ENCODE assay signal across 28 mouse cellular contexts in genomic region chr3:101129090-101129489, GRCm38 (mm10). TPM values are rescaled to one million over a fixed set of nuclear protein-coding genes. Genes with fewer than 3 reads are reported as not detected.
DNase-seq lines count a peak whose midpoint lies in the region; ATAC-seq and TF ChIP-seq lines count a peak whose summit lies in the region.
"Had no signal": no experiment of that assay in that cellular context is flagged by ENCODE, and none has a peak within 500 bp of the region (broad histone marks: within the 10 kb centered on the region; RNA-seq: fewer than 3 reads in every experiment).

No protein-coding gene starts in this region.

- H3K27ac ChIP-seq in kidney, embryonic 15.5 days, result no peak overlapping the region
- no peak overlapping the region for H3K27ac ChIP-seq in embryonic facial prominence, embryonic 14.5 days (replicated peaks; ENCODE audit: low read depth, low read length)
- no peak overlapping the region for H3K27ac ChIP-seq in liver, embryonic 14.5 days
- H3K27ac ChIP-seq in forebrain, embryonic 11.5 days (ENCODE audit: low read depth, low read length), result no peak overlapping the region
- no peak overlapping the region for H3K27ac ChIP-seq in midbrain, embryonic 13.5 days
- H3K27ac ChIP-seq: heart, embryonic 15.5 days; macrophage; midbrain, embryonic 10.5 days had no signal

- no peak for TF ChIP-seq EP300 in liver, embryonic 14.5 days (IDR thresholded peaks at IDR 0.05; ENCODE audit: low read depth)

- no peaks in the 10 kb centered on the region; the same call in 1 of the 2 replicates for H3K27me3 ChIP-seq in kidney, embryonic 15.5 days
- H3K27me3 ChIP-seq in embryonic facial prominence, embryonic 14.5 days (replicated peaks; ENCODE audit: control insufficient read depth, insufficient read depth, low read length), result no peaks in the 10 kb centered on the region
- H3K27me3 ChIP-seq in liver, embryonic 14.5 days (ENCODE audit: control insufficient read depth, insufficient read depth, low read length), result no peaks in the 10 kb centered on the region
- H3K27me3 ChIP-seq in forebrain, embryonic 11.5 days (ENCODE audit: control insufficient read depth, insufficient read depth, low read length), result no peaks in the 10 kb centered on the region
- 0 out of 2 replicates have a peak, but pooled peaks cover 3% of the 10 kb centered on the region for H3K27me3 ChIP-seq in midbrain, embryonic 13.5 days
- H3K27me3 ChIP-seq: heart, embryonic 15.5 days had no signal

- DNase-seq in kidney, postnatal 10 days, result peak; percentile 2
- peak; percentile 45 for DNase-seq in ZHBTc4 (ENCODE audit: low read depth, low spot score)
- DNase-seq in embryonic facial prominence, embryonic 14.5 days (ENCODE audit: low spot score), result no peak
- DNase-seq in liver, embryonic 14.5 days (ENCODE audit: low read depth in 3 of 3, low spot score in 3 of 3), result no peak
- no peak for DNase-seq in forebrain, embryonic 11.5 days (ENCODE audit: low spot score)
- no peak for DNase-seq in kidney, postnatal 36 days
- DNase-seq: adrenal gland, adult 8-10 months; cerebellum, adult 8-10 months; cerebellum, postnatal 25 days; gastrocnemius, postnatal 10 days; kidney, adult 8-10 months; kidney, postnatal 25 days; lung, adult 2 months; lung, postnatal 10 days; retina, postnatal 1 day; right cerebral cortex, postnatal 14 days; thymus, postnatal 4 days had no signal

- H3K4me1 ChIP-seq in kidney, embryonic 15.5 days, result peaks cover 12% of the 10 kb centered on the region
- peaks cover 12% of the 10 kb centered on the region for H3K4me1 ChIP-seq in embryonic facial prominence, embryonic 14.5 days (ENCODE audit: control insufficient read depth, insufficient read depth, low read length)
- H3K4me1 ChIP-seq in liver, embryonic 14.5 days (replicated peaks; ENCODE audit: control insufficient read depth in 2 of 2, insufficient read depth in 2 of 2, low read length in 1 of 2), result 0 out of 4 replicates have a peak, but pooled peaks cover 0 to 5% of the 10 kb centered on the region in 2 experiments
- no peaks in the 10 kb centered on the region; the same call in 1 of the 2 replicates for H3K4me1 ChIP-seq in forebrain, embryonic 11.5 days (replicated peaks; ENCODE audit: control insufficient read depth, insufficient read depth, low read length)
- no peaks in the 10 kb centered on the region; the same call in 1 of the 2 replicates for H3K4me1 ChIP-seq in midbrain, embryonic 13.5 days (replicated peaks)

- no peak for TF ChIP-seq CTCF in liver, embryonic 14.5 days (IDR thresholded peaks at IDR 0.05; ENCODE audit: low read depth)

- H3K4me3 ChIP-seq in kidney, embryonic 15.5 days (replicated peaks), result no peak overlapping the region
- H3K4me3 ChIP-seq in embryonic facial prominence, embryonic 14.5 days (ENCODE audit: low read depth, low read length), result no peak overlapping the region
- H3K4me3 ChIP-seq in liver, embryonic 14.5 days (ENCODE audit: insufficient read depth in 1 of 2, low read depth in 2 of 2, low read length in 2 of 2), result no peak overlapping the region
- no peak overlapping the region for H3K4me3 ChIP-seq in forebrain, embryonic 11.5 days (ENCODE audit: low read depth, low read length)
- H3K4me3 ChIP-seq in midbrain, embryonic 13.5 days (replicated peaks), result no peak overlapping the region
- H3K4me3 ChIP-seq: forebrain, embryonic 10.5 days; heart, embryonic 10.5 days; heart, embryonic 15.5 days; midbrain, embryonic 10.5 days had no signal

- no peak overlapping the region for H3K9ac ChIP-seq in kidney, embryonic 15.5 days
- H3K9ac ChIP-seq in embryonic facial prominence, embryonic 14.5 days (ENCODE audit: low read depth, low read length), result no peak overlapping the region
- H3K9ac ChIP-seq in liver, embryonic 14.5 days (replicated peaks), result no peak overlapping the region
- no peak overlapping the region for H3K9ac ChIP-seq in forebrain, embryonic 11.5 days (ENCODE audit: low read length)
- H3K9ac ChIP-seq in midbrain, embryonic 13.5 days (replicated peaks), result no peak overlapping the region
- H3K9ac ChIP-seq: heart, embryonic 15.5 days had no signal

- no peaks in the 10 kb centered on the region for H3K36me3 ChIP-seq in kidney, embryonic 15.5 days
- no peaks in the 10 kb centered on the region for H3K36me3 ChIP-seq in embryonic facial prominence, embryonic 14.5 days (ENCODE audit: control insufficient read depth, insufficient read depth, low read length)
- H3K36me3 ChIP-seq in liver, embryonic 14.5 days (replicated peaks; ENCODE audit: control insufficient read depth, insufficient read depth, low read depth), result no peaks in the 10 kb centered on the region
- no peaks in the 10 kb centered on the region for H3K36me3 ChIP-seq in forebrain, embryonic 11.5 days (ENCODE audit: control insufficient read depth, insufficient read depth, low read length)
- H3K36me3 ChIP-seq in midbrain, embryonic 13.5 days, result no peaks in the 10 kb centered on the region
- H3K36me3 ChIP-seq: forebrain, embryonic 10.5 days; heart, embryonic 10.5 days; heart, embryonic 15.5 days; midbrain, embryonic 10.5 days had no signal

- ATAC-seq in kidney, embryonic 15.5 days (replicated peaks; ENCODE audit: low FRiP score), result no peak
- ATAC-seq in embryonic facial prominence, embryonic 14.5 days (ENCODE audit: low read depth), result 0 out of 2 replicates have a peak, but pooled peaks have one; percentile 44
- ATAC-seq in liver, embryonic 14.5 days (ENCODE audit: insufficient read depth), result peak; percentile 33; the same call in 1 of the 2 replicates
- no peak for ATAC-seq in forebrain, embryonic 11.5 days (replicated peaks; ENCODE audit: low FRiP score)
- ATAC-seq in midbrain, embryonic 13.5 days, result no peak
- ATAC-seq: CD4-positive, CD25-positive, alpha-beta regulatory T cell, adult 4 months; hindbrain, embryonic 16.5 days; intestine, embryonic 16.5 days; midbrain, embryonic 16.5 days had no signal

- H3K4me2 ChIP-seq in kidney, embryonic 15.5 days, result no peak overlapping the region
- no peak overlapping the region for H3K4me2 ChIP-seq in embryonic facial prominence, embryonic 14.5 days (ENCODE audit: low read depth, low read length)
- no peak overlapping the region for H3K4me2 ChIP-seq in liver, embryonic 14.5 days (ENCODE audit: low read depth)
- H3K4me2 ChIP-seq in forebrain, embryonic 11.5 days (ENCODE audit: low read depth, low read length, severe bottlenecking), result no peak overlapping the region
- no peak overlapping the region for H3K4me2 ChIP-seq in midbrain, embryonic 13.5 days (replicated peaks)
- H3K4me2 ChIP-seq: heart, embryonic 15.5 days had no signal

- no peaks in the 10 kb centered on the region for H3K9me3 ChIP-seq in kidney, embryonic 15.5 days (replicated peaks)
- H3K9me3 ChIP-seq in embryonic facial prominence, embryonic 14.5 days (ENCODE audit: control insufficient read depth, low read length), result no peaks in the 10 kb centered on the region
- H3K9me3 ChIP-seq in liver, embryonic 14.5 days (ENCODE audit: control insufficient read depth, low read length), result no peaks in the 10 kb centered on the region
- H3K9me3 ChIP-seq in forebrain, embryonic 11.5 days (ENCODE audit: control insufficient read depth, low read length), result no peaks in the 10 kb centered on the region
- no peaks in the 10 kb centered on the region for H3K9me3 ChIP-seq in midbrain, embryonic 13.5 days
- H3K9me3 ChIP-seq: forebrain, embryonic 10.5 days; heart, embryonic 10.5 days; heart, embryonic 15.5 days; midbrain, embryonic 10.5 days had no signal

RNA-seq across cellular contexts. Expression of gene Ptgfrn, which starts 19.0 kb away (rescaled TPM):
- polyA plus RNA-seq in kidney, embryonic 15.5 days (2015; fragmentation: Nextera tagmentation; extraction: Ambion mirVana), result 2.8 and 2.9 TPM in 2 replicates
- 9.7 and 10.2 TPM in 2 replicates for polyA plus RNA-seq in embryonic facial prominence, embryonic 14.5 days (2014; fragmentation: Nextera tagmentation; extraction: Ambion mirVana)
- polyA plus RNA-seq in liver, embryonic 14.5 days (2012; rRNA removed), result 0.96 and 1.2 TPM in 2 replicates
- polyA plus RNA-seq in liver, embryonic 14.5 days (2014; fragmentation: Nextera tagmentation; extraction: Ambion mirVana), result 0.29 and 0.38 TPM in 2 replicates
- polyA plus RNA-seq in forebrain, embryonic 11.5 days (2014; fragmentation: Nextera tagmentation; extraction: Ambion mirVana), result 5.1 and 5.3 TPM in 2 replicates
- 2.3 TPM in 2 replicates for polyA plus RNA-seq in midbrain, embryonic 13.5 days (2015; fragmentation: Nextera tagmentation; extraction: Ambion mirVana)

Comparison
In these comparisons a context has a peak if more than half of its experiments do, and no peak if none do; other contexts are left out.
1. DNase-seq: peak in kidney, postnatal 10 days (single experiment) and ZHBTc4 (single experiment); none in embryonic facial prominence, embryonic 14.5 days (single experiment), liver, embryonic 14.5 days (0 of 3), forebrain, embryonic 11.5 days (single experiment) and kidney, postnatal 36 days (0 of 2).
2. ATAC-seq: peak in embryonic facial prominence, embryonic 14.5 days (single experiment) and liver, embryonic 14.5 days (single experiment); none in kidney, embryonic 15.5 days (single experiment), forebrain, embryonic 11.5 days (single experiment) and midbrain, embryonic 13.5 days (single experiment).